Mouse (Mus musculus) mouse embryonic stem cell (cell line): ENCODE measurements around the gene Dtx2.
"Not testable (repeated sequence)": the region's sequence is repeated elsewhere in the genome, so short reads cannot be mapped to it uniquely, and the experiment has no call there.

Experiments
- in situ Hi-C, 2 experiments: fragments of 300-500 bp; cut with MboI; formaldehyde crosslinking; loops; 1 replicate in 1 of 2; 3 replicates in 1 of 2; pipeline ENCODE4 v1.14.3; 2019 to 2020; ENCODE audit warnings: low sequenced_read_pairs in 2 of 2, low pct_unique_long_range_greater_than_20kb in 1 of 2, mixed read lengths in 1 of 2; ENCODE audit not compliant: unreplicated experiment in 1 of 2

The Dtx2 gene

DNA sequence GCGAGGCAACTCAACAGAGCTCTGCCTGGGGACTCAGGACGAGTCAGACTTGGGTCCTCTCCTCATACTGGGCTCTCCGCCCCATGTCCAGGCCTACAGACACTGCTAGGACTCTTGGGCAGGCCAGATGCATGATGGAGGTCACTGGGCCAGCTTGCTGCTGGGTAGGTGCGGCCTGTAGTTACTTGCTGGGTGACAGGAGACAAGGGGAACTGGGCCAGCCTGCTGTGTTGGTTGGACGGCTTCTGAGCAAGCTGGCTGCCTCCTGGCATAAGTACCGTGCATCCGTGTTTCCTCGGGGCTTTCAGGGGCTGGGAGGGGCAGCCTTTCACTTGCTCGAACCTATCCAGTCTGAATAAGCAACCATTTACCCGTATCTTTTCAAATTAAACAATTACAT is 21.0 kb downstream of the Dtx2 start:
- in situ Hi-C loops, result no loop called here

DNA sequence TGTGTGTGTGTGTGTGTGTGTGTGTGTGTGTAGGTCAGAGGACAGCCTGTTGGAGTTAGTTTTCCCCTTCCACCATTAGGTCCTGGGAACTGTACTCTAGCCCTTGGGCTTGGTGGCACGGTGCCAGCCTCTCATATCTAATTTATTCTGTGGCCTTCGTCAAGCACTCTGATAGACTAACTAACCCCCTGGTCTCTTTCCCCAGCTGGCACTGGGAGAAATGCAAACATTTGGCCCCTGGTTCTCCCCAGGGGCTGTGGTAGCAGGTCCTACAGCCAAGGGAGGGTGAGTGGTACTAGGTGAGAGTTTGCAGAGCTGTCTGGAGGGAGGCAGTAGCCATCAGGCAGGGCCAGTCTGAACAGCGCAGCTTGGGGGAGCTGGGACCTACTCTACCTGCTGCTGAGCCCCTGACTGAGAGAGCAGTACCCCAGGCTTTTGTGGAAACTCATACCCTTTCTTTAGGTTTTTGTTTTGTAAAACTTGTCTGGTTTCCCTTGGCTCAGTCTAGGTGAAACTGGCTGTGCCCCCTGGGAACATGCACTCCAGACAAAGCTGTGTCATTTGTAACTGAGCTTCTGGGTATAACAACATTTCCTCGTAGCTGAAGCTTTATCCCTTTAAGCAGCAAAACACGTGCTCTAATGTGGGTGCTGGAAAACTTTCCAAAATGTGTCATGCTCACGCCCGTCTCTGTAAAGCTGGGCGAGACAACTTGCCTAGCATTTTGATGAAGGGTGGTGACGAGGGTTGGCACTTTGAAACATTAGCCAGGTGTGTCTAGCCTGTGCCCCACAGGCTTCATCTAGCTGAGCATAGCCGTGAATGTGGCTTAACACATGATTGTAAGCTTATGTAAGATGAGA is 21.6 kb downstream of the Dtx2 start:
- in situ Hi-C loops, result no loop called here

DNA sequence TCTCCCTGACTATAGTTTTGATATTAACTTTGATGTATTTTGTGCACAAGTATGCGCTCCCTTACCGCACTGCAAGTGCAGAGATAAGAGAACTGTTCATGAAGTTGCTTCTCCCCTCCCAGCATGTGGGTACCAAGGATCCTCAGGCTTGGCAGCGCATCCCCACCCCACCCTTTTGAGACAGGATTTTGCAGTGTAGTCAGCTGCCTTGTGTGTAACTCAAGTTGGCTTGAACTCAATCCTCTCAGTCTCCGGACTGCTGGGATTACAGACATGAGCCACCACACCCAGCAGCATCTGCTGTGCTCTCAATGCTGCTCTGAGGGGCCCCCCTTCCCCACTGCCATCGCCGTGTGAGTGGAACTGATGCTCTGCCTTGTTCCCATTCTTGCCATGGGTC is 22.7 kb downstream of the Dtx2 start:
- in situ Hi-C loops, result no loop called here

DNA sequence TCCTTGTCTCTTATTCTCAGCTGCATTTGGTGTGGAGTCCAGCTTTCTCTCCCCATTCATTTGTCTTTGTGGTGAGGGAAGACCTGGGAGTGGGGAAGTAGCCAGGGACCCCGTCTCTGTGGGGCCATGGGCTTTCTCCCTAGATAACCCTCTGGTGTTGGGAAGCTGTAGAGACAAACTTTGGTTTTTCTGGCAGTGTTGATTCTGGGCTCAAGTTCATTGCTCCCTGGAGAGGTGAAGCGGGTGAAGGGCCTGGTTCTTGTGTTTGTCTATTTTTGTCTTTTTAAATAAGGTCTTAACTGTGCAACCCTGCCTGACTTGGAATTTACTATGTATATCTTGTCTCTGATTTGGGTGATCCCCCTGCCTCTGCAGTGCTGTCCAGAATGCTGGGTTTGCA is 24.1 kb downstream of the Dtx2 start:
- in situ Hi-C loops, result no loop called here

DNA sequence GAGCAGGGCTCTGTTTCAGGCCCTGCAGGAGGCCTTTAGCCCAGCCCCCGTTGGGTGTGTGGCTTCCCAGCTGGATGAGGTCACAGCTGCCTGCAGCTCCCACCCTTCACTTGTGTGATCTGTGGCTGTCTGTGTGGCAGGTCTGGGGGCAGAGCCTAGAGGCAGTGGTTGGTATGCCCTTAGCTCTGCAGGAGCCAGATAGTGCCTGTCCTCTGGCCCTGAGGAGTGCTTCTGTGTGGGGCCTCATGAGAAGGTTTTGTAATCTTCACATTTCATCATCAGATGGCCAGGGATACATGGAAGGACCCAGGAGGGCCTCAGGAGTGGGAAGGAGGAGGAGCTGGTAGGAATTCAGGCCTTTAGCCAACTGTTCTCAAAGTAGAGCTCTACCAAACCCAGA is 25.3 kb downstream of the Dtx2 start:
- in situ Hi-C loops, result no loop called here

DNA sequence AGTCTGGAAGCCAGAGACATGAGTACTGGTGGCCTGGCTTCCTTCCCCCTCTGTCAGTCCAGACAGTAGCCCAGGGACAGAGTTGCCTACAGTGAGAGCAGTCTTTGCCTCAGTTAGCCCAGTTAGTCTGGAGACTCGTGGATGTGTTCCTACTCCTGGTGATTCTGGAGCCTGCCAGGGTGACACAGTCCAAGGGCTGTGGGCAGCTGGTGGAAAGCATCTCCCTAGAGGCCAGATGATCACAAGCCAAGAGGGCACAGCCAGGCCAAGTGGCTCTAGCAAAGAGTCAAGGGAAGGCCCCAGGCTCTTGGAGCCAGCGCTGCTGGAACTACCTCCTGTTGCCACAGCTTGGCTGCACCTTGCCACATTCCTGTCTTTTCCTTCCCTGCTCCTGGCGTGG is 31.1 kb downstream of the Dtx2 start:
- in situ Hi-C loops, result no loop called here

DNA sequence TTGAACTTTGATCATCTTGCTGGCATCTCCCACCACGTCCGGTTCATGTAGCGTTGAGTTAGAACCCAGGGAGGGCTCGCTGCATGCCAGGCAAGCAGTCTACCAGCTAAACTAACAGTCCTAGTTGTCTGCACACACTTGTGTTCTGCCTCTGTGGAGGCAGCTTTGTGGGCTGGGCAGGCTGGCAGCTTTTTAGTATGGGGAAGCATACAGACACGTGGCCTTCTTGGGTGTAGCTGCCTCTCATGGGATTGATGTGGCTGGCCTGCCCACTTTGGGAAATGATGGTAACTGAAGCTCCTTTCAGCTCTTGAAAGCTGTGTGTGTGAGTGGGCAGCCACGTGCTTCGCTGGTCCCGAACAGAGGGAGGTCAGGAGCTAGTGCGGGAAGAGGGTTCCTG is 32.3 kb downstream of the Dtx2 start:
- in situ Hi-C loops, result no loop called here

DNA sequence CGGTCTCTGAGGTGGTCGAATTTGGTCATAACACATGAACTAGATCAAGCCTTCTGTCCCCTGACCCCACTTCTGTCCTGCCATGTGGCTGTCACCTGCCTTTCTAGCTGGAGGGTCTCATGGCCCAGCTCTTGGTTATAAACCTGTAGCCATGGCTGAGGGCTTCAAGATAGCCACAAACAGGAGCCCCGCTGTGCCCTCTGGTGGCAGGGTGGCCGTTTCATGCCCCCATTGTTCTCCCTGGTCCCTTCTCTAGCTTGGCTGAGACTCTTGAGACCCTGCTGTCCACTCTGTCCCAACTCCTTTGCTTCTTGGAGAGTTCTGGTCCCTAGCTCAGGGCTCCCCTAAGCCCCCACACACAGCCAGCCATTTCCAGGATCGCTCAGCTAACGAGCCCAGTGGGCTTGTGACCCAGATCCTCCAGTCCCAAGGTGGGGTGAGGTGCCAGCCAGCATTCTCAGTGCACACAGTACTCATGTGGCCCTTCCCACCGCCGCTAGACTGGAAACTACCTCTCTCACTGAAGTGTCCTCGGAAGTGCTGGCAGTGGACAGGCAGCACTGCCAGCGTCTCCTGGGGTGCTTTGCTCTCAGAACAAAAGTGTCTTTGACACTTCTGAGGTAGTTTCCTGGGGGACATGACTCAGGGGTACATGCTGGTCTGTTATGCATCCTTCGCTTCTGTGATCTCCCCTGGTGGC is 33.2 kb downstream of the Dtx2 start:
- in situ Hi-C loops, result no loop called here

DNA sequence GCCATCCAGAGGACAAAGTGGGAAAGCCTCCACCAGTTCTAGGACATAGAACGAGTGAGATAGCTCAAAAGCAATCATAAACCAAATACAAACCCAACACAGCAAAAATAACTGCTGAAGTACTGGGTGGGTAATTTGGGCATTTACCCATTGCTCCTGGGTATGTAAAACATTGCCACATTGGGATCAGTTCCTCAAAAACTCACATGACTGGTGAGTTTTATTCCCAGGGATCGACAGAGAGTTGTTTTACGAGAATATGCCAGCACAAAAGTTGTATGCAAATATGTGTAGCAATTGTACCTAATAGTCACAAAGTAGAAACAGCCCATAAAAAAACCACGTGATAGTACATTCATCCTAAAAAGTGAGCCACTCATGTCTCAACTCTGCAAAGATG is 40.3 kb downstream of the Dtx2 start:
- in situ Hi-C loops, result loop anchor here in 1 of 2 experiments (5.0 kb wide), 1 partner anchor 53 kb away; the partner anchor contains the start of gene Zp3

DNA sequence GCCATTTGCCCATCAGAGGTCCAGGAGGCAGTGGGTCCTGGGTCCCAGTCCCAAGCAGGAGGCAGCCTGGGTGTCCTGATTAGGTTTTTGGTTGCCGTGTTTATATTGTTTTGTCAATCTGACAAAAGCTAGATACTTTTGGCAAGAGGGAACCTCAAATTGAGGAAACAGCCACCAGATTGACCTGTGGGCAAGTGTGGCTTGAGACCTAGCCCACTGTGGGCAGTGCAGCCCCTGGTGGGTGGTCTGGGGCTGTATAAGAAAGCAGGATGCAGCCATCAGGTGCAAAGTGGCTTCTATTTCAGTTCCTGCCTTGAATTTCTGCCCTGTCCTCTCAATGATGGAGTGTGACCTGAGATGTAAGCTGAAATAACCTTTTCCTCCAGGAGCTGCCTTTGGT is 40.7 kb downstream of the Dtx2 start:
- in situ Hi-C loops, result loop anchor here in 1 of 2 experiments (5.0 kb wide), 1 partner anchor 53 kb away; the partner anchor contains the start of gene Zp3

DNA sequence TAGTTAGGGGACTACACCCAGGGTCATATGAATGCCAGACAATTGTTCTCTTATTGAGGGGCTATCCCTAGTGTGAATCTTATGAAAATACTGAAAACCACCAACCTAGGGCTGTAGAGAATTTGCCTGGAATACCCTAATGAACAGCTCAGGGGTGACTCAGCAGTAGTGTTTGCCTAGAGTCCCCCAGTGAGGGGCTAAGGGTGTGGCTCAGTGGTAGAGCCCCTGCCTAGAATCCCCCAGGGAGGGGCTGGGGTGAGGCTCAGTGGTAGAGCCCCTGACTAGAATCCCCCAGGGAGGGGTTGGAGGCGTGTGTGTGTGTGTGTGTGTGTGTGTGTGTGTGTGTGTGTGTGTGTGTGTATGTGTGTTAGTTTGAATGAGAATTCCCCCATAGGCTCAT is 42.1 kb downstream of the Dtx2 start:
- in situ Hi-C loops, result loop anchor here in 1 of 2 experiments (5.0 kb wide), 1 partner anchor 54 kb away; the partner anchor contains the start of gene Zp3

DNA sequence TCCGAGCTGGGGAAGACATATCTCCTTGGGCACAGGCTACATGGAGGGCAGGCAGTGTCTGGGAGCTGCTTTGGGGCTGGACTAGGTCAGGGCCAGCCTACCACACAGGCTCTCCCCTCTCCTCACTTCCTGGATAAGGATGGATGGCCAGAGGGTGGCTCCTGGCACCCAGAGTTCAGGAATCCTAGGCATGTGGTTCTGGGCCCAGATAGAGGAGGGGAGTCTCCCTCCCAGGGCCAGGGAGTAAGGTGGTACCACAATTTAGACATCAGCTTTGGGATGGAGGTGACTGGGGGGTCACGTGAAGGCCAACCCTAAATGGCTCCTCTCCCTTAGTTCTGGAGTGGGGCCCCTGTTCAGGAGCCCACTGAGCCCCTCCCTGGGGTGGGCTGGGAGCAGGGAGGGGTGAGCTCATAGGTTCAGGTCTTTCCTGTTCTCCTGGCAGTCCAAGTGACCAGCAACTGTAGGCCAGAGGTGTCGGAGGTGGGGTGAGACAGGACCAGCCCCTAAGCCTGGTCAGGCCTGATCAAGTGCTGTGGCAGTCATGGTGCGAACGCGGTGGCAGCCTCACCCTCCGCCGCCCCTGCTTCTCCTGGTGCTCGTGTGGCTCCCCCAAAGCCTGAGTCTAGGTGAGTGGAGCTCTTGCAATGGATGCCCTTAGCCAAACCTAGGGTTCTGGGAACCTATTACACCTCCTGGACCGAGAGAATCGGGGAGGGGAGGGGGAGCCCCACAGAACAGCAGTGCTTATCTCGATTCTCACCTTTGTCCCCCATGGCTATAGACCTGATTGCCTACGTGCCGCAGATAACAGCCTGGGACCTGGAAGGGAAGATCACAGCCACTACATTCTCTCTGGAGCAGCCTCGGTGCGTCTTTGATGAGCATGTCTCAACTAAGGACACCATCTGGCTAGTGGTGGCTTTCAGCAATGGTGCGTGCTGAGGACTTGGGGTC is 43.9 kb downstream of the Dtx2 start, which contains the start of gene Upk3b:
Gene Upk3b, plus strand, starts transcription at position 239 of the 957 bp plus-strand sequence.
- in situ Hi-C loops, result loop anchor here in 1 of 2 experiments (5.0 kb wide), 1 partner anchor 56 kb away; the partner anchor contains the start of gene Zp3

DNA sequence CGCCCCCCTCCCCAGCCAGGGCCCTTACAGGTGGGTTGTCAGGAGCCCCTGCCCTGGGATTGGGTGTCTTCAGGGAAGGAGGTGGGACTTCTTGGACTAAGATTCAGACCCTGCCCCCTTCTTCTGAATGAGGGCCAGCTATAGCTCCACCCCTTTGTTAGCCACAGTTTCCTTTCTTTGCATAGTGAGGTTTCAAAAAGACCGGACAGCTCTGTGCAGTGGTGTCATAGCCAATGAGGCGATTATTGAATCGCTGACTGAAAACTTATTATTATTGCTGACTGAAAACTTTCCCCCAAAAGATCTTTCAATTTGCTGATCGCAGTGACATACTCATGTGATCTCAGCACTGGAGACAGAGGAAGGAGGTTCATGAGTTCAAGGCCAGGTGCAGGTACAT is 45.6 kb downstream of the Dtx2 start:
- in situ Hi-C loops, result no loop called here

DNA sequence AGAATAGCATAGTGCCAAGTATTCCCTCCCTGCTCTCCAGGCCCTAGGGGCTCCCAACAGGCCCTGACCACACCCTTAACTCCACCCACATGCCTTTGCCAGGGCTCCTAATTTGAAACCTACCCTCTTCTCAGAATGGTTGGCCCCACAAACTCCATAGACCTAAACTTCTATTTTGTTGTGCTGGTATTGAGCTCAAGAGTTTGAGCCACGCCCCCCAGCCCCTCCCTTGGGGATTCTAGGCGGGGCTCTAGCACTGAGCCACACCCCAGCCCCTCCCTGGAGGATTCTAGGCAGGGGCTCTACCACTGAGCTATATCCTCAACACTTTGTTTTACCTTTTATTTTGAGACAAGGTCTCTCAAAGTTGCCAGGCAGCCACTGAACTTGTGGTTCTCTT is 46.7 kb downstream of the Dtx2 start:
- in situ Hi-C loops, result no loop called here

DNA sequence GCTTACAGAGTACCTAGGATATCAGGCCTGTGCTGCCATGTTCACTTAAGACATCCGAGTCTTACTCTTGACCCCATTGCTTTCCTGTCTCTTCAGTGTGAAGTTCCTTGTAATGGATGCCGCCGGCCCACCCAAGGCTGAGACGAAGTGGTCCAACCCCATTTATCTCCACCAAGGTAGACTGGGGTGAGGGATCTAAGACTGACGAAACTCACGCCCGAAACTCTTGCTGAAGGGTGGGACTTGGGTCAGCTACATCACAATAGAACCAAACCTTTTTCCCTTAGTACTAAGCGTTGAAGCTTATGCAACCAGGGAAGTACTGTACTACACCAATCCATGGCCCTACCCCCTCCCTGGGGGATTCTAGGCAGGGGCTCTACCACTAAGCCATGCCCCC is 47.1 kb downstream of the Dtx2 start:
- in situ Hi-C loops, result no loop called here

DNA sequence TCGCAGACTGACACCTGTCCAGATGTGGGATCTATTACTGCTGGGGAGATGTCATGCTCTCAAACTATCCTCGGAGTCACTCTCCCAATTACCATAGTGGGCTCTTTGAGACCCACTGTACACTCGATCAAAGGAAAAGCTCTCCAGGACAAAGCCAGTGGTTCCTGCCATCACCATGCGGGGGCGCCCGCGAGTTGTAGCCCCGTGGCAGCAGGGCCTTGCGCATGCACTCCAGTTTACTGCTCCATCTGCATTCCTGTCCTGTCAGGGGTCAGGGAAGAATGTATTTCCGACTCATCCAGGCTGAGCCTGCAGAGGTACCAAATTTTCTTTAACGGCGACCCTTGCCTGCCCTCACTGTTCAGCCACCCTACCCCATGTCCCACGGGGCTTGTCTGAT is 50.3 kb downstream of the Dtx2 start:
- in situ Hi-C loops, result no loop called here

DNA sequence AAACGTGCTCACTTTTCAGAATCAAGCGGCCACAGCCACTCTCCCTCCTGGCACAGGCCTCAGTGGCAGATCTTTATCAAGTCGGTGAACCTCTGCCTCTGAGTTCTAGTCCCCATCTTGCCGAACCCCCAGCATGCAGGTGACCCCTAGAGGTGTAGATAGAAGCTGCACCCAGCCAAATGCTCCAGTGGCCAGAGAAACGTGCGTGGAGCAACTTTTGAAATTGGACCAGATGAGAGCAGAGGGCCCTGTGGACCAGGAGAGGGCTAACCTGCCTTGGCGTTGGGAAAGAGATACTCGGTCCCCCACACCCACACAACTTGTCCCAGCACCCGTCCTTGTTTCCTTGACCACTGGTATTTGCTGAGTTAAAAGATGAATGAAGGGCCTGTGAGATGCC is 50.8 kb downstream of the Dtx2 start:
- in situ Hi-C loops, result no loop called here

DNA sequence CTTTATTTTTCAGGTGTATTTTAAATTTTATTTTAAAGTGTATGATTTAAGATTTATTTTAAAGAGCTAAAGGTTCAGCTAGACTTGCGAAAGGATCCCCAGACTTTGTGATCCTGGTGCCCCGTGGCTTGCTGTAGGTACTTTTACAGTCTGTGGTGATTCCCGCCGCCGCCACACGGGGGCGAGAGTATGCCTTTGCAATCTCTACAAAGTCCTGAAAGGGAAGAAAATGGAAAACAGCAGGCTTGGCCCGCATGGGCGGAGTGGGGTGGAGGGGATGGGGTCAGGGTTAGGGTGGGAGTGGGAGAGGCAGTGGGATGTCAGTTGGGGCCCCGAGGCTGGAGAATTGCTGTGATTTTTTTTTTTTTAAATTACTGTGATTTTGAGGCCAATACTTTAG is 51.4 kb downstream of the Dtx2 start:
- in situ Hi-C loops, result no loop called here

DNA sequence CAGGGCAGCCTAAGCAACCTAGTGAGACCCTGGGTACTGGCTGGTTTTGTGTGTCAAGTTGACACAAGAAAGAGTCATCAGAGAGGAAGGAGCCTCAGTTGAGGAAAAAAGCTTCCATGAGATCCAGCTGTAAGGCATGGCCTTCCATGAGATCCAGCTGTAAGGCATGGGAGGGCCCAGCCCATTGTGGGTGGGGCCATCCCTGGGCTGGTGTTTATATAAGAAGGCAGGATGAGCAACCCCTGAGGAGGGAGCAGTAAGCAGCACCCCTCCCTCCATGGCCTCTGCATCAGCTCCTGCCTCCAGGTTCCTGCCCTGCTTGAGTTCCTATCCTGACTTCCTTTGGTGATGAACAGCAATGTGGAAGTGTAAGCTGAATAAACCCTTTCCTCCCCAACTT is 53.9 kb downstream of the Dtx2 start:
- in situ Hi-C loops, result not testable (repeated sequence)
